ENCODE assay signal across 20 mouse cellular contexts in the genomic region with DNA sequence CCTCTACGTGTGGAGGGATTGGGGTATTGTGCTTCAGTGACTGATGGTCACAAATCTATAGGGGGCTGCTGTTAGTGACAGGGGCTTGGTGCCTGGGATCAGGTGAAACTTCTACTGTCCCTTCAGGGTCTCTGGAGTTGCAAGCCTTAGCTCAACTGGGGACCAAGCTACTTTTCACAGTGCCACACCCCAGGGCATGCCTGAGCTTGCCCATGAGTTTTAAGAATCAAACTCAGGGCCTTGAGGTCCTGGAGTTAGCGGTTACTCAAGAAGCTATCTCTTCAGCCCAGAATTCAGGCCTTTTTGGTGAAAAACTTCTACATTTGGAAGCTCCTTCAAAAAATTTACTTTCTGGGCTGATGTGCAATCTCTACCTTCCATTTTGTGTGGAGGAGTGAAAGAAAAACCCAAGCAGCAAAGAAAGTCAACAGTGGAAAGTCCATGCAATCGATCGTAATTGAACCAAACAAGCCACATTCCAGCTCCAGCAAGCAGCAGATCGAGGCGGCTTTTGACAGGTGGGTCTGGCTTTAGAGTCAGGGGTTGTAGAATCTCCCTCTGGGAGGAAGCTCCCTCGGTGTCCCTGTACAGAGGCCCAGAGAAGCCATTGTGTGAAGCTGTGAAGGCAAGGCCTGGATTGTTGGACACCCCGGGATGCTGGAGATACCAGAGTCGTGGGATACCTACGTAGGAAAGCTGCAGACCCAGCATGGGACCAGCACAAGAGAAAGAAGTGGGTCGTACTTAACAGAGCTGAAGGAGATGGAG. TPM values are rescaled to one million over a fixed set of nuclear protein-coding genes. Genes with fewer than 3 reads are reported as not detected.
DNase-seq lines count a peak whose midpoint lies in the region; ATAC-seq and TF ChIP-seq lines count a peak whose summit lies in the region.
"Had no signal": no experiment of that assay in that cellular context is flagged by ENCODE, and none has a peak within 500 bp of the region (broad histone marks: within the 10 kb centered on the region; RNA-seq: fewer than 3 reads in every experiment).

No protein-coding gene starts in this region.

- no peak overlapping the region for H3K9ac ChIP-seq in heart, embryonic 12.5 days
- peak overlapping the region; percentile 82 for H3K9ac ChIP-seq in ES-Bruce4 (ENCODE audit: low read depth, poor library complexity, severe bottlenecking)
- no peak overlapping the region; the same call in 1 of the 2 replicates for H3K9ac ChIP-seq in intestine, embryonic 16.5 days (ENCODE audit: low read depth, low read length)
- no peak overlapping the region for H3K9ac ChIP-seq in stomach, embryonic 14.5 days (replicated peaks; ENCODE audit: low read depth, low read length)
- H3K9ac ChIP-seq: midbrain, embryonic 12.5 days had no signal

- no peak for TF ChIP-seq CTCF in ES-Bruce4 (IDR thresholded peaks at IDR 0.05; ENCODE audit: low read depth, low read length)

- intact Hi-C loops in heart, postnatal 36 days (cut with DNase I), result no loop called here

- no peaks in the 10 kb centered on the region for H3K27me3 ChIP-seq in heart, embryonic 10.5 days (ENCODE audit: insufficient read depth, poor library complexity, severe bottlenecking)
- H3K27me3 ChIP-seq in heart, embryonic 12.5 days (replicated peaks), result no peaks in the 10 kb centered on the region
- H3K27me3 ChIP-seq in ES-Bruce4 (ENCODE audit: control insufficient read depth, insufficient read depth, low read length, poor library complexity, severe bottlenecking), result no peaks in the 10 kb centered on the region
- no peaks in the 10 kb centered on the region for H3K27me3 ChIP-seq in intestine, embryonic 16.5 days (replicated peaks; ENCODE audit: control insufficient read depth, insufficient read depth, low read length)
- H3K27me3 ChIP-seq in stomach, embryonic 14.5 days (ENCODE audit: control insufficient read depth, insufficient read depth, low read length), result no peaks in the 10 kb centered on the region
- H3K27me3 ChIP-seq: midbrain, embryonic 12.5 days had no signal

- H3K4me3 ChIP-seq in heart, embryonic 10.5 days, result no peak overlapping the region
- no peak overlapping the region for H3K4me3 ChIP-seq in heart, embryonic 12.5 days
- H3K4me3 ChIP-seq in ES-Bruce4 (ENCODE audit: low read depth, low read length), result peak overlapping the region; percentile 86
- no peak overlapping the region for H3K4me3 ChIP-seq in intestine, embryonic 16.5 days (ENCODE audit: low read length)
- H3K4me3 ChIP-seq in stomach, embryonic 14.5 days (ENCODE audit: low read depth, low read length), result no peak overlapping the region
- H3K4me3 ChIP-seq: gastrocnemius, adult 2 months; midbrain, embryonic 12.5 days had no signal

- 71% methylated on average over 11 of the region's 11 CpGs for WGBS in heart, embryonic 10.5 days
- WGBS in heart, embryonic 12.5 days, result 76% methylated on average over 11 of the region's 11 CpGs
- WGBS in intestine, embryonic 16.5 days, result 65% methylated on average over 11 of the region's 11 CpGs
- WGBS in stomach, embryonic 14.5 days, result 66% methylated on average over 11 of the region's 11 CpGs

- peaks cover 19% of the 10 kb centered on the region for H3K4me1 ChIP-seq in heart, embryonic 10.5 days
- H3K4me1 ChIP-seq in heart, embryonic 12.5 days (replicated peaks), result peaks cover 18% of the 10 kb centered on the region
- peaks cover 6% of the 10 kb centered on the region for H3K4me1 ChIP-seq in ES-Bruce4 (ENCODE audit: control insufficient read depth, insufficient read depth, low read length)
- peaks cover 12% of the 10 kb centered on the region for H3K4me1 ChIP-seq in intestine, embryonic 16.5 days (ENCODE audit: control insufficient read depth, insufficient read depth, low read length)
- peaks cover 8% of the 10 kb centered on the region for H3K4me1 ChIP-seq in stomach, embryonic 14.5 days (ENCODE audit: control insufficient read depth, insufficient read depth, low read length)

- ATAC-seq in heart, embryonic 12.5 days (ENCODE audit: insufficient number of reproducible peaks, low FRiP score), result no peak
- ATAC-seq in intestine, embryonic 16.5 days, result no peak
- no peak for ATAC-seq in stomach, embryonic 14.5 days (ENCODE audit: insufficient number of reproducible peaks, insufficient read depth, low FRiP score, low read depth)

- no peak overlapping the region for H3K4me2 ChIP-seq in heart, embryonic 12.5 days
- no peak overlapping the region for H3K4me2 ChIP-seq in intestine, embryonic 16.5 days (ENCODE audit: low read depth, low read length)
- no peak overlapping the region for H3K4me2 ChIP-seq in stomach, embryonic 14.5 days (replicated peaks; ENCODE audit: low read depth, low read length)
- H3K4me2 ChIP-seq: midbrain, embryonic 12.5 days had no signal

- peak overlapping the region; percentile 82 for H3K27ac ChIP-seq in heart, embryonic 10.5 days
- H3K27ac ChIP-seq in heart, embryonic 12.5 days (ENCODE audit: poor library complexity, severe bottlenecking), result no peak overlapping the region; the same call in 1 of the 2 replicates
- peak overlapping the region; percentile 95 for H3K27ac ChIP-seq in ES-Bruce4 (ENCODE audit: insufficient read depth, low read length)
- peak overlapping the region; percentile 55 for H3K27ac ChIP-seq in intestine, embryonic 16.5 days (ENCODE audit: low read length)
- H3K27ac ChIP-seq in stomach, embryonic 14.5 days (ENCODE audit: low read length), result peak overlapping the region; percentile 48; the same call in 1 of the 2 replicates
- H3K27ac ChIP-seq: midbrain, embryonic 12.5 days had no signal

- no peaks in the 10 kb centered on the region for H3K9me3 ChIP-seq in heart, embryonic 10.5 days
- no peaks in the 10 kb centered on the region for H3K9me3 ChIP-seq in heart, embryonic 12.5 days (replicated peaks)
- H3K9me3 ChIP-seq in ES-Bruce4 (replicated peaks; ENCODE audit: control insufficient read depth, insufficient read depth, low read length, poor library complexity, severe bottlenecking), result no peaks in the 10 kb centered on the region
- no peaks in the 10 kb centered on the region for H3K9me3 ChIP-seq in intestine, embryonic 16.5 days (ENCODE audit: control insufficient read depth, low read length)
- no peaks in the 10 kb centered on the region for H3K9me3 ChIP-seq in stomach, embryonic 14.5 days (ENCODE audit: control insufficient read depth, low read depth, low read length)
- H3K9me3 ChIP-seq: midbrain, embryonic 12.5 days had no signal

- H3K36me3 ChIP-seq in heart, embryonic 10.5 days, result peaks cover 3% of the 10 kb centered on the region
- peaks cover 5% of the 10 kb centered on the region; the same call in 1 of the 2 replicates for H3K36me3 ChIP-seq in heart, embryonic 12.5 days
- peaks cover 14% of the 10 kb centered on the region for H3K36me3 ChIP-seq in ES-Bruce4 (ENCODE audit: control insufficient read depth, insufficient read depth, low read length, poor library complexity, severe bottlenecking)
- no peaks in the 10 kb centered on the region for H3K36me3 ChIP-seq in intestine, embryonic 16.5 days (ENCODE audit: control insufficient read depth, insufficient read depth, low read length)
- 0 out of 2 replicates have a peak, but pooled peaks cover 3% of the 10 kb centered on the region for H3K36me3 ChIP-seq in stomach, embryonic 14.5 days (ENCODE audit: control insufficient read depth, insufficient read depth, low read length)
- H3K36me3 ChIP-seq: midbrain, embryonic 12.5 days had no signal

- no peak for DNase-seq in heart, embryonic 10.5 days (ENCODE audit: low spot score)
- no peak for DNase-seq in cerebellum, adult 18-20 months
- no peak for DNase-seq in retina, postnatal 1 day
- DNase-seq in heart, postnatal 36 days, result no peak
- DNase-seq: adrenal gland, adult 8-10 months; cerebellum, adult 11 months; cerebellum, postnatal 36 days; gastrocnemius, adult 2 months; heart, adult 18-20 months; heart, postnatal 4 days; thymus, adult 18-20 months had no signal

- peak; percentile 91 for TF ChIP-seq EP300 in ES-Bruce4 (IDR thresholded peaks at IDR 0.05; ENCODE audit: insufficient read depth, low read depth, low read length)

- TF ChIP-seq POLR2A in ES-Bruce4 (IDR thresholded peaks at IDR 0.05; ENCODE audit: insufficient read depth, low read length), result no peak

RNA-seq across cellular contexts. Expression of gene Gm38394, which starts 3.3 kb away (rescaled TPM):
- 4.5 TPM in 2 replicates for polyA plus RNA-seq in heart, embryonic 10.5 days (2016; fragmentation: Nextera tagmentation; extraction: Ambion mirVana)
- 6.2 and 6.8 TPM in 2 replicates for polyA plus RNA-seq in heart, embryonic 12.5 days (2016; fragmentation: Nextera tagmentation; extraction: Ambion mirVana)
- polyA plus RNA-seq in ES-Bruce4 (2011; ENCODE audit: insufficient read depth, insufficient read length, low read depth, missing spikeins), result 79.1 and 81.1 TPM in 2 replicates
- polyA plus RNA-seq in intestine, embryonic 16.5 days (2015; fragmentation: Nextera tagmentation; extraction: Ambion mirVana), result 3.2 TPM in 2 replicates
- 18.2 and 18.6 TPM in 2 replicates for polyA plus RNA-seq in stomach, embryonic 14.5 days (2014; fragmentation: Nextera tagmentation; extraction: Ambion mirVana)
- total RNA-seq in heart, postnatal 36 days (2021), result 10 to 100 TPM; 17.8 to 18.4 TPM

RNA-seq across cellular contexts. Expression of gene Zbed6, which starts 3.7 kb away (rescaled TPM):
- polyA plus RNA-seq in heart, embryonic 10.5 days (2016; fragmentation: Nextera tagmentation; extraction: Ambion mirVana), result not detected in 2 replicates
- not detected in 2 replicates for polyA plus RNA-seq in heart, embryonic 12.5 days (2016; fragmentation: Nextera tagmentation; extraction: Ambion mirVana)
- 36.9 and 38.4 TPM in 2 replicates for polyA plus RNA-seq in ES-Bruce4 (2011; ENCODE audit: insufficient read depth, insufficient read length, low read depth, missing spikeins)
- not detected in 2 replicates for polyA plus RNA-seq in intestine, embryonic 16.5 days (2015; fragmentation: Nextera tagmentation; extraction: Ambion mirVana)
- polyA plus RNA-seq in stomach, embryonic 14.5 days (2014; fragmentation: Nextera tagmentation; extraction: Ambion mirVana), result not detected in 2 replicates
- total RNA-seq in heart, postnatal 36 days (2021), result 1 to 10 TPM; 2.8 to 5.0 TPM
- polyA plus RNA-seq: kidney, embryonic 16.5 days; limb, embryonic 11.5 days; lung, embryonic 16.5 days; midbrain, embryonic 12.5 days; neural tube, embryonic 14.5 days had no signal

RNA-seq across cellular contexts. Expression of gene Lax1, which starts 25.5 kb away (rescaled TPM):
- polyA plus RNA-seq in heart, embryonic 10.5 days (2016; fragmentation: Nextera tagmentation; extraction: Ambion mirVana), result 0.26 and 0.53 TPM in 2 replicates
- polyA plus RNA-seq in heart, embryonic 12.5 days (2016; fragmentation: Nextera tagmentation; extraction: Ambion mirVana), result 0.50 and 0.53 TPM in 2 replicates
- 1.4 and 1.5 TPM in 2 replicates for polyA plus RNA-seq in ES-Bruce4 (2011; ENCODE audit: insufficient read depth, insufficient read length, low read depth, missing spikeins)
- polyA plus RNA-seq in intestine, embryonic 16.5 days (2015; fragmentation: Nextera tagmentation; extraction: Ambion mirVana), result 0.44 and 0.66 TPM in 2 replicates
- polyA plus RNA-seq in stomach, embryonic 14.5 days (2014; fragmentation: Nextera tagmentation; extraction: Ambion mirVana), result 0.35 and 0.42 TPM in 2 replicates
- under 1 TPM; 0.22 to 0.33 TPM for total RNA-seq in heart, postnatal 36 days (2021)
- total RNA-seq: gastrocnemius, adult 2 months had no signal

RNA-seq across cellular contexts. Expression of gene Snrpe, which starts 54.3 kb away (rescaled TPM):
- polyA plus RNA-seq in heart, embryonic 10.5 days (2016; fragmentation: Nextera tagmentation; extraction: Ambion mirVana), result 530 and 623 TPM in 2 replicates
- 421 and 452 TPM in 2 replicates for polyA plus RNA-seq in heart, embryonic 12.5 days (2016; fragmentation: Nextera tagmentation; extraction: Ambion mirVana)
- polyA plus RNA-seq in ES-Bruce4 (2011; ENCODE audit: insufficient read depth, insufficient read length, low read depth, missing spikeins), result 434 and 488 TPM in 2 replicates
- polyA plus RNA-seq in intestine, embryonic 16.5 days (2015; fragmentation: Nextera tagmentation; extraction: Ambion mirVana), result 451 and 495 TPM in 2 replicates
- polyA plus RNA-seq in stomach, embryonic 14.5 days (2014; fragmentation: Nextera tagmentation; extraction: Ambion mirVana), result 697 and 785 TPM in 2 replicates
- 10 to 100 TPM; 72.0 to 79.2 TPM for total RNA-seq in heart, postnatal 36 days (2021)

Comparison
In these comparisons a context has a peak if more than half of its experiments do, and no peak if none do; other contexts are left out.
1. RNA of gene Zbed6, which starts 3.7 kb away (polyA plus RNA-seq): 36.9 to 38.4 TPM in ES-Bruce4; not detected in heart, embryonic 10.5 days, not detected in heart, embryonic 12.5 days, not detected in intestine, embryonic 16.5 days and not detected in stomach, embryonic 14.5 days; every median in the first group is over 10 times any median in the second.